Mouse (Mus musculus) cerebellum, adult 18-20 months (tissue): ENCODE results near the gene Ggt1.

Experiments used
- DNase-seq, 2 experiments: peaks; one replicate each; pipeline ENCODE4 v3.0.0; 2021

The Ggt1 gene

GRCm38 (mm10) chr10:75573965-75574364 lies 12.6 kb downstream of the Ggt1 start:
- no peak for DNase-seq

GRCm38 (mm10) chr10:75579129-75579528 lies 17.7 kb downstream of the Ggt1 start:
- no peak for DNase-seq

DNA sequence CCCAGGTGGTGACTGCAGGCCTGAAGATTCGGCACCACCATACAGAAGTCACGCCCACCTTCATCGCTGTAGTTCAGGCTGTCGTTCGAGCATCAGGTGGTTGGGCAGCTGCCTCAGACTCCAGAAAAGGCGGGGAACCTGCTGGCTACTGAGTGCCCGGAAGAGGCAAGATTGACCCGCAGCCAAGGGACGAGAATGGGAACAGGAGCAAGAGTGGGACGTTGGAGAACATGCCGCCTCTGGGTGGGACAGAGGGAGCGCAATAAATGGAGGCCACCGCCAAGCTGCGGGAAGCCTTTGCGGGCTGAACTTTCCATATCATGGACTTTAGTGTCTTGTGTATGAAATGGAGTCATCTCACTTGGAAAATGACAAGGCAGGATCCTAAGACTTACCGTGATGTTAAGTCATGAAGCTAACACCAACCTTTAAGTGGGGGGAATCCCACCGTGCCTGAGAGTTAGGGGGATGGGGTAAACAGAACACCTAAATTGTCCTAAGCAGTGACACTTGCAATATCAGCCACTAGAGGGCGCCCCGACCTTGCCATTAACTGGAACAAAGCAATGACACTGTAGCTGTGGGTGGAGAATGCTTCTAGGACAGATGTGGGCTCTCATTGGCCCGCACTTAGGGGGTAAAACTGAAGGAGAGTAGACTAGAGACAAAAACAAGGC lies 24.6 kb downstream of the Ggt1 start:
- DNase-seq: peak; percentile 83 to 91

GRCm38 (mm10) chr10:75586553-75586879 lies 25.1 kb downstream of the Ggt1 start:
- DNase-seq: no peak

GRCm38 (mm10) chr10:75587781-75588180 lies 26.4 kb downstream of the Ggt1 start:
- DNase-seq: no peak

DNA sequence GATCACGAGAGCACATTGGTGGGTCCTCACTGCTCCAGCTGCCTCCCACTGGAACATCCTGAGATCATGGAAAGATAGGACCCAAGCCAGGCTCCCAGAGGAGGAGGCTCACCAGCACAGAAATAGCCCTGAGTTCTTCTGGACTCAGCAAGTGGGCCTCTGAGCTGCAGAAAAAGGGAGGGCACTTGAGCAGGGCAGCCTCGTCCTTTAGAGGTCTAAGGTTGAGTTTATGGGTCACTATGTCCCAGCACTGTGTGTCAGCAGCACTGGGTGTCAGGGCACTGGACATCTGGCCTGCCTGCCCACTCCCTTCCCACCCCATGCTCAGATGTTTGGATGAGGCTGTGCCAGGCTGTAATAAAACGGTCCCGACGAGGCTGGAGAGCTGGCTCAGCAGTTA lies 26.9 kb downstream of the Ggt1 start:
- DNase-seq: no peak

GRCm38 (mm10) chr10:75589129-75589528 lies 27.7 kb downstream of the Ggt1 start, which contains the start of gene Ggt5:
TSS of gene Ggt5 (plus strand) at chr10:75589340.
- no peak for DNase-seq

DNA sequence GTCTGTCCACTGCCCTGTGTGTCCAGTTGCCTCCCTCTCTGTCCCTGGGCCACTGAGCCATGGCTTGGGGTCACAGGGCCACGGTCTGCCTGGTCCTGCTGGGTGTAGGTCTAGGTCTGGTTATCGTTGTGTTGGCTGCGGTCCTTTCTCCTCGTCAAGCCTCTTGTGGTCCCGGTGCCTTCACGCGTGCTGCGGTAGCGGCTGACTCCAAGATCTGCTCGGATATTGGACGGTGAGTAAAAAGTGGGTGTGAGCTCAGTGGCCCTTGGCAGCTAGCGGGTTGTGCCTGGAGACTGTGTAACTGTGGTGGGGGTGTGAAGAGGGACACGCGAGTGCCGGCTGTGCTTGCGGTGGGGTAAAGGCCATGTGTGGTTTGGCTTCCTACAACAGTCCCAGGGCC lies 28.2 kb downstream of the Ggt1 start:
- DNase-seq: no peak

DNA sequence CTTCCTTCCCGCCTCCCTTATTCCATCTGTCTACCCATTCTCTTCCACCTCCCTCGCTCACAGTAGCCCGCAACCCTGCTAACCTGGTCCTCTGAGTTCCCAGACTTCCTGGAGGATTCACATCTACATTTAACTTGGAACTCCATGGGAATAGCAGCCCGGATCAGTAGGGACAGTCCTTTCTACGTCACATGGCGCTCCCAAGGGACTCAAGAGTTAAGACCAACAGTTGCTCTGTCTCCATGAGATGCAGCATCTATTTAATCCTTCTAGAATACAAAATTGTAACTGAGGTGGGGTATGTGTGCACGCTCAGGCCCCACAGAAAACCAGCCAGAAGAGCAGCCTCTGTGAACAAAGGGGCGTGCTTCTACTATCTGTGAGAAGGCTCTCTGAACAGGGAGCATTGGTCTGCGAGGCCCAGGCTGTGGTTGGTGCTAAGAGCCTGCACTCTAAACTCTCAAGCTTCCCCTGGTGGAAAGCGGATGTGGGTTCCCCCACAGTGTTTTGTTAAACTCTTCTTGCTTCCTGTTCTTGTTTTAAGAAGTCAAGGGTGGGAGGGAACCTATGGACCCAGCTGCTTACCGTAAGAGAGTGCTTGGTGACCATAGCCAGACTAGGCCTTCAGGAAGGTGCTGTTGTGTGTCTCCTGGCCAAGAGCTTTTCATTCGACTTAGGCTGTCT lies 29.9 kb downstream of the Ggt1 start:
- DNase-seq: no peak

DNA sequence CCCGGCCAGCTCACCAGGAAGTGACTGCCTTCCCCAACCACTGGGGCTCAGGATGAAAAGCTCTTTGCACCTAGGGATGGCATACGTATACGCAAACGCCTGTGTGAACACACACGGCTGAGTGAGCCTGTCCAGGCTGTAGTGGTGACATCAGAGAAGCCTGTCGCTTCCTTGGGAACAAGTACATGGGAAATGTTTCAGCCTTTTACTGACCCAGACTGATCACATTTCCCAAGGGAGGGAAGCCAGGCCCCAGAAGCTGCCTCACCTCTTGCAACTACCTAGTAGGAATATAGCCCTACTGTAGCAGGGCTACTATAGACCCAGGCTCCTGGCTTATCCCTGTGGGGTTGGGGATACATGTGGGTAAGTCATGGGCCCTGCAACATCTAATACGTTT lies 31.2 kb downstream of the Ggt1 start:
- DNase-seq: no peak

GRCm38 (mm10) chr10:75595981-75596380 lies 34.6 kb downstream of the Ggt1 start:
- DNase-seq: peak; percentile 48 to 54

GRCm38 (mm10) chr10:75600189-75600730 lies 38.9 kb downstream of the Ggt1 start:
- DNase-seq: no peak

DNA sequence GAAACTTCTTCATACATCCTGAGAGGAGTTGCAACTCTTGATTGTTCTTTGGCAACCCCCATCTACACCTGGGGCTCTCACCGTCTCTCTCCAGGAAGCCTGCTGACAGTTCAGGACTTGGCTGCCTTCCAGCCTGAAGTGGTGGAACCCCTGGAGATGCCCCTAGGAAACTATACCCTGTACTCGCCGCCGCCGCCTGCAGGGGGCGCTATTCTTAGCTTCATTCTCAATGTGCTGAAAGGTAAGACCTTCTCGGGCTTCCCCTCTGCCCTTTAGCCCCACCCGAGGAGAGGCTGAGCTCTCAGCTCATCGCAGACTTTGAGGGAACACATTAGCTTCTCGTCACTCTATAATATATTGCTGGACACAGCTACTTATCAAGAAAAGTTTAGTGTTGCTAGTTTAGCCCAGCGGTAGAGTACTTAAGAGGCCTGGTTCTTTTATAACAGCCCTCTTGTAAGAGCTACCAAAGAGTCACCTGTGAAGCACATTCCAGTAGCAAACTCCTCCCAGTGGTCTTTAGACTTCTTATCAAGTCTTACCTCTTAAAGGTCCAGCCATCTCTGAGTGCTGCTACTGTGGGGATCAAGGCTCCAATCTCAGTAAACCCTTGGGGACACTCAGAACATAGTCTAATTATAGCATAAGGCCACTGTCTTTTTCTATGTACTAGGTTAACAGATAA lies 43.9 kb downstream of the Ggt1 start:
- no peak for DNase-seq

DNA sequence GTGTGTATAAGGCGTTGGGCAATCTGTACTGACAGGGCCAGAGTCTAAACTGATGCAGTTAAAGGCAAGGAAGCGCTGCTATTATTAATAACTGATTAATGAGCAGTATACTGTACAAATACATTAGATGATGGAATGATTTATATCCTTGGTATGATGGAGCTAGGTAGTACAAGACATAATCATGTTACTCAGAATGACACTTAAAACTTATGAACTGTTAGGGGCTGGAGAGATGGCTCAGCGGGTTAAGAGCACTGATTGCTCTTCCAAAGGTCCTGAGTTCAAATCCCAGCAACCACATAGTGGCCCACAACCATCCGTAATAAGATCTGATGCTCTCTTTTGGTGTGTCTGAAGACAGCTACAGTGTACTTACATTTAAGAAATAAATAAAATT lies 45.8 kb downstream of the Ggt1 start:
- DNase-seq: no peak

DNA sequence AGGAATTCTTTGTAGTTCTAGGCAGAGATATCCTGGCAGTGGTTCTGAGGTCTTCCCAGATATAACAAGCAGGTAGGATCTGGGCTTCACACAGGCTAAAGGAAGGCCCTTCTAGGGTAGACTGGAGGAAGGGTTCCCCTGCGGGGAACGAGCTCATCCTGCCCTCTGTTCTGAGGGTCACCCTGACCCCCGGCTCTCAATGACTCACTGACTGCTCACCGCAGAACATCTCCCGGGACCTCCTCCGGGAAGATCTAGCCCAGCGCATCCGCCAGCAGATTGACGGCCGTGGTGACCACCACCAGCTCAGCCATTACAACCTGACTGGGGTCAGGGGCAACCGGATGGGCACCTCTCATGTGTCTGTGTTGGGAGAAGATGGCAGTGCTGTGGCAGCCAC lies 47.6 kb downstream of the Ggt1 start:
- no peak for DNase-seq

DNA sequence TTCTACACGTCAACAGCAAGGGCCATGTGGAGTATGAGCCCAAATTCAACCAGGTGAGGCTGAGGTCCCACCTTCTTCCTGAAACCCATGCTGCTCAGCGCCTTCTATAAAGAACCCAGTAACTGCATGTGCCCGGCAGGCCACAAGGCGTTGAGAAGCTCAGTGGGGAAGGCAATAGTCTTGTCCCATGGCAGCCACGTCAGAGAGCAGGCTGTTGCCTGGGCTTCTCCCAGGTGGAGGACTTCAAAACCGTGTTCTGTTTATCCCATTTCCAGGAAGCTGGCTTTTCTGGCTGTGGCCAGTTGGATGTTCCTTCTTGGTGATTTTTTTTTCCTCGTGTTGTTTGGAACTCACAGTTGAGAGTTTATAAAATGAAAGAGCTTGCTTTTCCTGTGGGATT lies 49.1 kb downstream of the Ggt1 start:
- DNase-seq: no peak

GRCm38 (mm10) chr10:75616044-75616443 lies 54.6 kb downstream of the Ggt1 start:
- no peak for DNase-seq

GRCm38 (mm10) chr10:75620818-75621217 lies 59.4 kb downstream of the Ggt1 start:
- no peak for DNase-seq

GRCm38 (mm10) chr10:75625920-75626319 lies 64.5 kb downstream of the Ggt1 start:
- no peak for DNase-seq

DNA sequence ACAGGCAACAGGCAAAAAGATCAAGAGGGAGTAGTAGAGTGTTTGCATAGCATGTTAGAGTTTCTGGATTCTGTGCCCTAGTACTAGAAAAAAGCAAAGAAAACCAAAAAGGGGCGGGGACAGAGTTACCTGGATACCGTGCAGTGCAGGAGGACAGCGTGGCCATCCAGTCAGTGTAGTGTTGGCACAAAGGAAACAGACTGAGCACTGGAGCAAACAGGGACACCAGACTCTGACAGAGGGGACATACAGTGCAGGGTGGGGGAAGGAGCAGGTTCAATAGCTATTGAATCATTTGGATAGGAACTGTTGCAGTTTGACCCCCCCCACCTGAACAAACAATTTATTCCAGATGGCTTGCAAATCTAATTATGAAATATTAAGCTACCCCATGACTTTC lies 65.6 kb downstream of the Ggt1 start:
- DNase-seq: no peak

GRCm38 (mm10) chr10:75627490-75627889 lies 66.1 kb downstream of the Ggt1 start:
- no peak for DNase-seq

GRCm38 (mm10) chr10:75632633-75633032 lies 71.2 kb downstream of the Ggt1 start:
- no peak for DNase-seq

DNA sequence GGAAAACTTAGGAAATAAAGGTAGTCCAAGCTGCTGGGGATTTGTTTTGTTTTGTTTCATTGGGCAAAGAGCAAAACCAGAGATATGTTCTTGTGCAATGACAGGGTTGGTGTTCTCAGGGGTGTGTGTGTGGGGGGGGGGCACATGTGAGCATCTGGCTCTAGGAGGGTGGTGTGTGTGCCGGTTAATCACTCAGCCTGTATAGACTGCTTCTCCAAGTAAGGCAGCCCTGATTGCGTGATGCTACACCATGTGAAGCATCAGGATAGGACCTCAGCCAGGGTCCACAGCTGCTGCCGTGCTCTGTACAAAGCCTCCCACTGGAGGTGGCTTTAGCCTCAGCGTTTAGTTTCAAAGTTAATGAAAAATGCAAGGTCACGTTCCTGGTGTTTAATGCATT lies 71.6 kb downstream of the Ggt1 start:
- no peak for DNase-seq

DNA sequence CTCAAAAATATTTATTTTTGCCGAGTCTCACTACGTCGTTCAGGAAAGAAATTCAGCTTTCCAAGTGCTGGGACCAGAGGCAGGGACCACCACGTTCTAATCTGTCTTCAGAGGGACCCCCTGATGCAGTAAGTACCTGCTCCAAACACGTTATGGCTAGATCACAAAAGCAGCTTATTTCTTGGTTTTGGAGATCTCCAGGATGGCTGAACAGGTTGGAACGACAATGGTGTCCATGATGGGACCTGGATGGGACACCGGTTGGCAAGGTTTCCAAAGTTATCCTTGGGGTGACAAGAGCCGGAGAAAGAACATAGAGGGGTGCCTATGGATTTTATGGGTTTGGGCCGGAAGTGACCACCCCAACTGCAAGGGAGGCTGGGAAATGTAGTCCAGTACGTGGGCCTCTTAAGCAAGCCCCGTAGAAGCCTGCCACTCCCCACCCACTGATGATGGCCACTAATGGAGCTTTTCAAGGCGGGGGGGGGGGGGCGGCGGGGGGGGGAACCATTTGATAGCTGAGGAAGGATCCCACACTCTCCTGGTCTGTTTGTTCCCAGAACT lies 72.3 kb downstream of the Ggt1 start:
- no peak for DNase-seq
